Mouse (Mus musculus): ENCODE data around the gene Nomo1.

- TF ChIP-seq CTCF (IDR thresholded peaks at IDR 0.05; ENCODE audit: borderline replicate concordance, insufficient read depth, low read length), result no peak
- TF ChIP-seq POLR2A (IDR thresholded peaks at IDR 0.05; ENCODE audit: low read depth, low read length), result no peak
These were observed 25.4 kb downstream of the Nomo1 start for GRCm38 (mm10) chr7:46058882-46059281.
